Mouse (Mus musculus) megakaryocyte progenitor cell, adult 5-6 weeks (primary cell): ENCODE results near the gene Fam126a. TPM values are rescaled to one million over a fixed set of nuclear protein-coding genes. Genes with fewer than 3 reads are reported as not detected.
A peak's percentile ranks its signal among the peaks of the same experiment; 100 is the strongest.

ENCODE experiments used
- ATAC-seq: replicated peaks from 2 replicates; pipeline ENCODE4 v1.8.0; 2016; ENCODE audit warnings: mild to moderate bottlenecking, moderate TSS enrichment, inconsistent platforms; ENCODE audit not compliant: poor library complexity
- total RNA-seq, 2 experiments: library from RNA; stranded (forward) in 1 of 2; stranded (reverse) in 1 of 2; fragments of 157-497, 149-512 nt in 1 of 2; fragments of 200-1000 nt in 1 of 2; gene quantifications; 2 replicates each; pipeline versions ENCODE4 v1.2.3 to v1.2.4; 2015 to 2017

Gene Fam126a
- total RNA-seq (2015) (14.0 and 16.8 TPM in 2 replicates), total RNA-seq (2017) (12.3 and 19.0 TPM in 2 replicates)

GRCm38 (mm10) chr5:24030579-24030969 lies at the start of gene Fam126a:
TSS of gene Fam126a (minus strand) at chr5:24030690.
- ATAC-seq, result peak; percentile 92

GRCm38 (mm10) chr5:24078420-24079179 lies 48.1 kb upstream of the Fam126a start:
- ATAC-seq, result peak; percentile 46

- no peak for ATAC-seq
Measured at GRCm38 (mm10) chr5:24077739-24078306, 47.3 kb upstream of the Fam126a start.

GRCm38 (mm10) chr5:24076986-24077718 lies 46.7 kb upstream of the Fam126a start:
- ATAC-seq, result peak; percentile 95

- ATAC-seq, result no peak
Measured at GRCm38 (mm10) chr5:24072031-24072430, 41.5 kb upstream of the Fam126a start.

GRCm38 (mm10) chr5:24068955-24069354 lies 38.5 kb upstream of the Fam126a start:
- no peak for ATAC-seq

GRCm38 (mm10) chr5:24063545-24063944 lies 33.1 kb upstream of the Fam126a start:
- no peak for ATAC-seq

- no peak for ATAC-seq
Measured at GRCm38 (mm10) chr5:24063034-24063433, 32.5 kb upstream of the Fam126a start.

GRCm38 (mm10) chr5:24060949-24061348 lies 30.5 kb upstream of the Fam126a start:
- ATAC-seq, result no peak

GRCm38 (mm10) chr5:24057592-24057991 lies 27.1 kb upstream of the Fam126a start:
- ATAC-seq, result no peak

- no peak for ATAC-seq
Measured at GRCm38 (mm10) chr5:24056865-24057264, 26.4 kb upstream of the Fam126a start.

- ATAC-seq, result no peak
Measured at GRCm38 (mm10) chr5:24054382-24054781, 23.9 kb upstream of the Fam126a start.

GRCm38 (mm10) chr5:24053245-24054190 lies 23.0 kb upstream of the Fam126a start:
- ATAC-seq, result peak; percentile 76

- no peak for ATAC-seq
Measured at GRCm38 (mm10) chr5:24051755-24052675, 21.5 kb upstream of the Fam126a start.

GRCm38 (mm10) chr5:24047821-24048220 lies 17.3 kb upstream of the Fam126a start:
- no peak for ATAC-seq

- ATAC-seq, result no peak
Measured at GRCm38 (mm10) chr5:24047001-24047400, 16.5 kb upstream of the Fam126a start.

GRCm38 (mm10) chr5:24045998-24046631 lies 15.6 kb upstream of the Fam126a start:
- ATAC-seq, result no peak

GRCm38 (mm10) chr5:24044387-24044786 lies 13.9 kb upstream of the Fam126a start:
- ATAC-seq, result no peak

GRCm38 (mm10) chr5:24043367-24043766 lies 12.9 kb upstream of the Fam126a start:
- no peak for ATAC-seq
